Mouse (Mus musculus) ovary, postnatal 36 days (tissue): ENCODE measurements around the gene Zfc3h1.

Source experiments
- DNase-seq: peaks from one replicate; pipeline ENCODE4 v3.0.0; 2022; ENCODE audit warnings: low spot score, mixed read lengths

Zfc3h1 gene

DNA sequence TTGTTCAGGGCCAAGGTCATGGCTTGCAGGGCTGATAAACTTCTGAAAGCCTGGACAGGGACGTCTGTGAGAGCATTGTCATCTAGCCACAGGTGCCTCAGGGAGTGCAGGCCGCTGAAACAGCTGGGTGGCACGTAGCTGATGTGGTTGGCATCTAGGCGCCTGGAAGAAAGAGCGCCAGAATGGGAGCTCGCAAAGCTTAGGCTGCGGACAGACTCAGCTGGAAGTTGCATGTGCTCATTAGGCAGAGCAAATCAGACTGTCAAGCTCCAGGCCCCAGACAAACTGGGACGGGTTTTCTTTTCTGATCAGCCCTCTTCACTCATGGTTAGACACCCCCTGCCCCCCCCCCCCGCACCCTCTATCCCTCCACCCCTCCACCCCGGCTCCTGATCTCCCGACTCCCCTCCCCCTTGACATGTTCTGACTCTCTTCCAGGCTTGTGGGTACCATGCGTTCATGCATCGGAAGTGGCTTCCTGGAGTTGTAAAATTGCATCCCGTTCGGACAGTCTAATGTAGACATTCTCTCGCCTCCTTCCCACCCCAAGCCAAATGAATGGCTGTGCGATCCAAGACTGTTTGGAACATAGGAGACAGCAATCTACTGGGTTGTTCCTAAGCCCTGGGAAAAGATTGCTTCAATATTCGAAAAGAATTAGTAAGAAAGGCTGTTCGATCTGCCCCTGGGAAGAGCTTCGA is 93.8 kb downstream of the Zfc3h1 start:
- peak; percentile 8 for DNase-seq
